Mouse (Mus musculus) kidney, adult 2 months (tissue): ENCODE data around the gene Wdr54. TPM values are rescaled to one million over a fixed set of nuclear protein-coding genes. Genes with fewer than 3 reads are reported as not detected.

ENCODE experiments used
- DNase-seq: peaks from one replicate; pipeline ENCODE4 v3.0.0; 2021
- H3K27ac ChIP-seq: fragments of 200-500 bp; 2 replicates; pipeline ENCODE4 v1.5.1; 2012; ENCODE audit warnings: low read depth, low read length, control low read depth, inconsistent platforms; ENCODE audit not compliant: insufficient read depth
- H3K27me3 ChIP-seq: fragments of 200-500 bp; replicated peaks from 2 replicates; pipeline ENCODE4 v1.6.1; 2012; ENCODE audit warnings: mild to moderate bottlenecking, moderate library complexity, low read length, inconsistent platforms; ENCODE audit not compliant: control insufficient read depth, insufficient read depth
- H3K36me3 ChIP-seq: fragments of 200-500 bp; 2 replicates; pipeline ENCODE4 v1.6.1; 2012; ENCODE audit warnings: mild to moderate bottlenecking, moderate library complexity, low read length, inconsistent platforms; ENCODE audit not compliant: control insufficient read depth, insufficient read depth
- H3K4me1 ChIP-seq: fragments of 200-500 bp; 2 replicates; pipeline ENCODE4 v1.6.1; 2011; ENCODE audit warnings: low read length; ENCODE audit not compliant: control insufficient read depth, insufficient read depth
- H3K4me3 ChIP-seq: fragments of 200-500 bp; 2 replicates; pipeline ENCODE4 v1.5.1; 2011; ENCODE audit warnings: mild to moderate bottlenecking, low read depth, low read length, control low read depth; ENCODE audit not compliant: insufficient read depth
- CTCF ChIP-seq: fragments of 200-500 bp; conservative IDR thresholded peaks from 2 replicates; pipeline ENCODE4 v1.5.1; 2011; ENCODE audit warnings: low read depth, mild to moderate bottlenecking, control low read depth, low read length, moderate library complexity, mixed read lengths; ENCODE audit not compliant: insufficient read depth, insufficient read length
- POLR2A ChIP-seq: fragments of 200-500 bp; IDR thresholded peaks from one replicate; pipeline ENCODE4 v1.6.1; 2011; ENCODE audit warnings: low read depth, low read length, control low read depth
- WGBS: fragments of 180-500 bp; shearing (Covaris S2); methylation state at CpG from one replicate; pipeline ENCODE4 v1.1.7; 2018; 5-methylcytosine and 5-hydroxymethylcytosine counted together
- polyA plus RNA-seq: library from polyadenylated mRNA; depleted of rRNA; stranded (reverse); fragments of >200 nt; gene quantifications from 2 replicates; pipeline ENCODE4 v1.2.3, GENCODE M21; 2012

The Wdr54 gene
- polyA plus RNA-seq, 1 experiment: 4.7 TPM

DNA sequence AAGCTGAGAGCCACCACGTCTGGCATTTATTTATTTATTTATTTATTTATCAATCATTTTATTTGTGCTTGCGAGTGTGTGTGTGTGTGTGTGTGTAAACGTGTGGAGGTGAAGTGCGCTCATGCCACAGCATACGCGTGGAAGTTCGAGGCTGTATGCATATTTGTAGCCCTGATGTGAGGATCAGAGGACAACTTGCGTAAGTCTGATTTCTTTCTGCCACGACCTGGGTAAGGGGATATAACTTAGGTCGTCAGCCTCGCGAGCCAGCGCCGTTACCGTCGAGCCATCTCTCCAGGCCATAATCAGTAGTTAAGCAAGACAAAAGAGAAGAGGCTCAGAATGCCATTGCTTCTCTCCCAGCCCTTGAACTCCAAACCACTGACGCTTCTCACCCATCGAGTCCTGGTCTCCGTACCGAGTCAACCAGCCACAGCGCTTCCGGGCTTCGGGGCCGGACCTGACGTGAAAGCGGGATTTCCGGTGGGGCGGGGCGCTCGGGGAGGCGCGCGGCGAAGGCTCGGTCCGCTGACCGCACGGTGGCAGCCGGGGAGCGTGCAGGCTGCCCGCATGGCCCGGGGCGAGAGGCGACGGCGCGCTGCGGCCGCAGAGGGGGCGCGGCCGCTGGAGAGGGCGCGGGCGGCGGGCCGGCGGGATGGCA is 41.1 kb downstream of the Wdr54 start, which contains the start of gene Mogs:
Gene Mogs (plus strand): TSS at position 486 of the 661 bp plus-strand sequence.
- DNase-seq: peak; percentile 97
- peak; percentile 47 for TF ChIP-seq CTCF
- peak; percentile 86 for TF ChIP-seq POLR2A
- Histone ChIP-seq H3K36me3 (no peaks in the 10 kb centered on the region), H3K27ac (peak within 1 kb of the TSS; percentile 93), H3K27me3 (no peaks in the 10 kb centered on the region), H3K4me3 (peak within 1 kb of the TSS; percentile 97), H3K4me1 (peaks cover 13% of the 10 kb centered on the region; the same call in 1 of the 2 replicates)
- 1% methylated on average over 58 of the region's 58 CpGs for WGBS

- DNase-seq: no peak
- Histone ChIP-seq H3K36me3 (no peaks in the 10 kb centered on the region), H3K27me3 (no peaks in the 10 kb centered on the region), H3K4me1 (peaks cover 15% of the 10 kb centered on the region; the same call in 1 of the 2 replicates), H3K27ac (no peak overlapping the region), H3K4me3 (no peak overlapping the region)
- TF ChIP-seq POLR2A (no peak), CTCF (no peak)
- WGBS: 84% methylated on average over 4 of the region's 4 CpGs
These were observed 44.6 kb downstream of the Wdr54 start for GRCm38 (mm10) chr6:83111510-83112136.

GRCm38 (mm10) chr6:83108762-83109668 is 47.2 kb downstream of the Wdr54 start, which contains the start of gene Mrpl53:
Mrpl53 (plus strand) TSS chr6:83109040.
- Histone ChIP-seq H3K27ac (peak within 1 kb of the TSS; percentile 78), H3K4me1 (peaks cover 8% of the 10 kb centered on the region; the same call in 1 of the 2 replicates), H3K4me3 (peak within 1 kb of the TSS; percentile 70), H3K27me3 (no peaks in the 10 kb centered on the region), H3K36me3 (no peaks in the 10 kb centered on the region)
- under 1% methylated on average over 76 of the region's 76 CpGs for WGBS
- peak; percentile 87 for DNase-seq
- no peak for TF ChIP-seq CTCF
- peak; percentile 62 for TF ChIP-seq POLR2A

GRCm38 (mm10) chr6:83107566-83108400 is 48.4 kb downstream of the Wdr54 start:
- no peaks in the 10 kb centered on the region for H3K27me3 ChIP-seq
- H3K4me1 ChIP-seq: peaks cover 13% of the 10 kb centered on the region
- WGBS: 44% methylated on average over 13 of the region's 13 CpGs
- peak; percentile 80 for DNase-seq
- TF ChIP-seq POLR2A: no peak
- peak; percentile 88 for TF ChIP-seq CTCF
- H3K4me3 ChIP-seq: peak overlapping the region; percentile 3; the same call in 1 of the 2 replicates
- H3K27ac ChIP-seq: no peak overlapping the region
- H3K36me3 ChIP-seq: no peaks in the 10 kb centered on the region

- Histone ChIP-seq H3K27me3 (no peaks in the 10 kb centered on the region), H3K36me3 (no peaks in the 10 kb centered on the region), H3K27ac (no peak overlapping the region), H3K4me1 (peaks cover 22% of the 10 kb centered on the region), H3K4me3 (no peak overlapping the region)
- no peak for DNase-seq
- WGBS: 66% methylated on average over 4 of the region's 4 CpGs
- no peak for TF ChIP-seq CTCF
These were observed 52.0 kb downstream of the Wdr54 start for GRCm38 (mm10) chr6:83104158-83104557.

DNA sequence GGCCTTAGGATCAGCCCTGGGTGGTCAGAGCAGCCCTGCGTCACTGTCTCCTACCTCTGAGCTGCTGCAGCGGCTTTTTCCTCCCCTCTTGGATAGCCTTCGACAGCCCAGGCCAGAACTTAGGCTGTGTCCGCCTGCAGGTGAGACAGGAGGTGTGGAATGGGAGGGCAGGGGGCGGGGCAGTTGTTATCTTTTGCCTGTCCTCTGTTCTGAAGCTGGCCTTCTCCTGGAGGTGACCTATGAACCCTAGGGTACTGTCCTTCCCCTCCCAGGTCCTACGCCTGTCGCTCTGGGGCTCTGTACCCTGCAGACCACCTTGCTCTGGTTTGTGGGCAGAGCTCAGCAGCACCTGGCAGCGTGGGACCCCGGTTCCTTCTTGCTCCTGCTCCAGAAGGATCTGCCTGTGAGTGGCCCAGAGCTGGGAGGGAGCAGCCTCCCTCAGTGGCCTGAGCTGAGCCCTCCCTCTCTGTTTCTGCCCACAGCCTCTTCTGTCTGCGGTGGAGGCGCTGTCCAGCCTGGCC is 53.0 kb downstream of the Wdr54 start:
- no peak overlapping the region for H3K27ac ChIP-seq
- no peak for DNase-seq
- 62% methylated on average over 11 of the region's 11 CpGs for WGBS
- no peak for TF ChIP-seq CTCF
- no peak for TF ChIP-seq POLR2A
- H3K4me1 ChIP-seq: peaks cover 22% of the 10 kb centered on the region
- H3K36me3 ChIP-seq: no peaks in the 10 kb centered on the region
- no peak overlapping the region for H3K4me3 ChIP-seq
- no peaks in the 10 kb centered on the region for H3K27me3 ChIP-seq
